Mouse (Mus musculus): ENCODE measurements around the gene Olfr419. TPM values are rescaled to one million over a fixed set of nuclear protein-coding genes. Genes with fewer than 3 reads are reported as not detected.

Gene Olfr419
- polyA plus RNA-seq (2012; rRNA removed): not detected in 2 replicates

DNA sequence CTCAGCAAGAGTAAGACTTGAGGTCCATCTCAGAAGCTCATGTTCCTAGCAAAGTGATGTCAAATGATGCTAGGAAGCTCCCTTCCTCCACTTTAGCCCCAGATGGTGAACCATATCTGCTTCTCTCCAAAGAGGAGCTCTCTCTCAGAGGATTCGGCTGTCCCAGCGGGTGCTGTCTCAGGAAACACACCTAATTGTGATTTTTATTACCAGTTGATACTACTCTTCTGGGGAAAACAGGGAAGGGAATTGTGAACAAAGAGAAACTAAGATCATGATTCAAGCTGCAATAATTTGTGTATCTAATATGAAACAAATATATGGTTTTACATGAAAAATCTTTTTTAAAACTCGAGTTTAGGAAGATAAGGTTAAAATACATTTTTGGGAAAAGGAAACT lies at the start of gene Olfr419:
Gene Olfr419, minus strand, starts transcription at position 101 of the 400 bp plus-strand sequence.
- Histone ChIP-seq H3K4me1 (ENCODE audit: control insufficient read depth, insufficient read depth, low read length) (no peaks in the 10 kb centered on the region), H3K4me3 (replicated peaks; ENCODE audit: extremely low read depth, low read depth, low read length) (no peak within 1 kb of the TSS)
- TF ChIP-seq POLR2A (IDR thresholded peaks at IDR 0.05; ENCODE audit: borderline replicate concordance, extremely low read depth, low read depth, low read length) (no peak), CTCF (IDR thresholded peaks at IDR 0.05; ENCODE audit: insufficient read depth, low read length) (no peak)
- 72% methylated on average over 3 of the region's 3 CpGs for WGBS
- no peak for DNase-seq

- no peak overlapping the region for H3K4me3 ChIP-seq (replicated peaks; ENCODE audit: extremely low read depth, low read depth, low read length)
- no peak for DNase-seq
- WGBS: 57% methylated on average over 3 of the region's 3 CpGs
- no peak for TF ChIP-seq POLR2A (IDR thresholded peaks at IDR 0.05; ENCODE audit: borderline replicate concordance, extremely low read depth, low read depth, low read length)
- TF ChIP-seq CTCF (IDR thresholded peaks at IDR 0.05; ENCODE audit: insufficient read depth, low read length): no peak
- no peaks in the 10 kb centered on the region for H3K4me1 ChIP-seq (ENCODE audit: control insufficient read depth, insufficient read depth, low read length)
Observed at GRCm38 (mm10) chr1:174270643-174271042, 18.8 kb upstream of the Olfr419 start.

GRCm38 (mm10) chr1:174269162-174269561 lies 17.3 kb upstream of the Olfr419 start:
- WGBS: 50% methylated on average over 4 of the region's 4 CpGs
- TF ChIP-seq POLR2A (IDR thresholded peaks at IDR 0.05; ENCODE audit: borderline replicate concordance, extremely low read depth, low read depth, low read length) (no peak), CTCF (IDR thresholded peaks at IDR 0.05; ENCODE audit: insufficient read depth, low read length) (no peak)
- DNase-seq: no peak
- Histone ChIP-seq H3K4me3 (replicated peaks; ENCODE audit: extremely low read depth, low read depth, low read length) (no peak overlapping the region), H3K4me1 (ENCODE audit: control insufficient read depth, insufficient read depth, low read length) (no peaks in the 10 kb centered on the region)

- no peak for TF ChIP-seq CTCF (IDR thresholded peaks at IDR 0.05; ENCODE audit: insufficient read depth, low read length)
- no peak for TF ChIP-seq POLR2A (IDR thresholded peaks at IDR 0.05; ENCODE audit: borderline replicate concordance, extremely low read depth, low read depth, low read length)
- H3K4me1 ChIP-seq (ENCODE audit: control insufficient read depth, insufficient read depth, low read length): no peaks in the 10 kb centered on the region
- DNase-seq: no peak
- no peak overlapping the region for H3K4me3 ChIP-seq (replicated peaks; ENCODE audit: extremely low read depth, low read depth, low read length)
- WGBS: 79% methylated on average over 4 of the region's 4 CpGs
Observed at GRCm38 (mm10) chr1:174267816-174268215, 16.0 kb upstream of the Olfr419 start.

DNA sequence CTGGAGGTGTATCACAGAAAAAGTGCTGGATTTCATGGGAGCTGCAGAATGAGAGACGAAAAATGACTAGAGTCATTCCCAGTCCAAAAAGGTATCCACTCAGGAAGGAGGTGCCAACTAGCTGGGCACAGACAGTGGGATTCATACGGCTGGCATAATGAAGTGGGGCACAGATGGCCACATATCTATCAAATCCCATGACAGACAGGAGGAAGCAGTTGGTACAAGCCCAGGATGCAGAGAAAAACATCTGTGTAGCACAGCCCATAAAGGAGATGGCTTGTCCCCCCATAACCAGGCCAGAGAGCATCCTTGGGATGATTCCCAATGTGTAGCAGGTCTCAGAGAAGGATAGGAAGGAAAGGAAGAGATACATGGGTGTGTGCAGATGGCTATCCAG lies 1.5 kb downstream of the Olfr419 start:
- no peak for DNase-seq
- Histone ChIP-seq H3K4me3 (replicated peaks; ENCODE audit: extremely low read depth, low read depth, low read length) (no peak overlapping the region), H3K4me1 (ENCODE audit: control insufficient read depth, insufficient read depth, low read length) (no peaks in the 10 kb centered on the region)
- 67% methylated on average over 2 of the region's 2 CpGs for WGBS
- TF ChIP-seq CTCF (IDR thresholded peaks at IDR 0.05; ENCODE audit: insufficient read depth, low read length) (no peak), POLR2A (IDR thresholded peaks at IDR 0.05; ENCODE audit: borderline replicate concordance, extremely low read depth, low read depth, low read length) (no peak)

DNA sequence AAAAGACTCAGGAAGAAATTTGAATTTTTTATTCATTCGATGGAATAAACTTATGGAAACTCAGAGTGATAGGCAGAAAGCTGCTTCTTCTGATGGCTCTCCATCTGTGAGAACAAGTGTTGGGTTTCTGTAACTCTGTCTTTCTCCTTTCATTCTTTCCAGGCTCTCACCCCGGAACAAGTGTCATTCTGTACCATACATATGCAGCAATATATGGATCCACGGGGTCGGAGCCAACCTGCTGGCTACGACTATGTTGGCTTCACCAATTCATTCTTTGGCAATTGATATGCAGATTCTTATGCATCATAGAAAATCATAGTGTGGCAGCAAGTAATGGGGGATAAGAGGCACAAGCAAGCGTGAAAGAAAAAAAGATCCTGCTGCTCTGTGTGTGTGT lies 4.7 kb downstream of the Olfr419 start:
- H3K4me1 ChIP-seq (ENCODE audit: control insufficient read depth, insufficient read depth, low read length): no peaks in the 10 kb centered on the region
- WGBS: 85% methylated on average over 6 of the region's 6 CpGs
- TF ChIP-seq CTCF (IDR thresholded peaks at IDR 0.05; ENCODE audit: insufficient read depth, low read length) (no peak), POLR2A (IDR thresholded peaks at IDR 0.05; ENCODE audit: borderline replicate concordance, extremely low read depth, low read depth, low read length) (no peak)
- no peak overlapping the region for H3K4me3 ChIP-seq (replicated peaks; ENCODE audit: extremely low read depth, low read depth, low read length)
- DNase-seq: no peak

- no peaks in the 10 kb centered on the region for H3K4me1 ChIP-seq (ENCODE audit: control insufficient read depth, insufficient read depth, low read length)
- WGBS: 71% methylated on average over 1 of the region's 1 CpGs
- no peak overlapping the region for H3K4me3 ChIP-seq (replicated peaks; ENCODE audit: extremely low read depth, low read depth, low read length)
- TF ChIP-seq POLR2A (IDR thresholded peaks at IDR 0.05; ENCODE audit: borderline replicate concordance, extremely low read depth, low read depth, low read length) (no peak), CTCF (IDR thresholded peaks at IDR 0.05; ENCODE audit: insufficient read depth, low read length) (no peak)
- no peak for DNase-seq
Observed at GRCm38 (mm10) chr1:174246080-174246479, 5.8 kb downstream of the Olfr419 start.

DNA sequence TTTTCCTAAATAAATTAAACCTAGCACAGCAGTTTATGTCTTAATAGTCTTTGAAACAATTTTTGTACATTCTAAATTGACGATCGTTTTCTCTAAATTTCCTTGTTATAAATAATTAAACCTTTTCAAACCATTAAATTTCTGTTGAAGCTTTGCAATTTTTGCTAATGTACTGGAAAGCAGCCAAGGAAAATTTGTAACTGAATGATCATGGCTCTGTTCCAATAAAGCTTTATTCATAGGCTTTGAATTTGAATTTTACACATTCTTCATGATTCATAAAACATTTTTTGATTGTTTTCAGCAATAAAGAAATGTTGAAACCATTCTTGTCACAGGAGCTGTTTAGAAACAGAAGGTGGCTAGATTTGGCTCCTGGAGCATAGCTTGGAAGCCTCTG lies 7.2 kb downstream of the Olfr419 start:
- DNase-seq: no peak
- Histone ChIP-seq H3K4me1 (ENCODE audit: control insufficient read depth, insufficient read depth, low read length) (no peaks in the 10 kb centered on the region), H3K4me3 (replicated peaks; ENCODE audit: extremely low read depth, low read depth, low read length) (no peak overlapping the region)
- no peak for TF ChIP-seq POLR2A (IDR thresholded peaks at IDR 0.05; ENCODE audit: borderline replicate concordance, extremely low read depth, low read depth, low read length)
- TF ChIP-seq CTCF (IDR thresholded peaks at IDR 0.05; ENCODE audit: insufficient read depth, low read length): no peak
- WGBS: 73% methylated on average over 2 of the region's 2 CpGs

DNA sequence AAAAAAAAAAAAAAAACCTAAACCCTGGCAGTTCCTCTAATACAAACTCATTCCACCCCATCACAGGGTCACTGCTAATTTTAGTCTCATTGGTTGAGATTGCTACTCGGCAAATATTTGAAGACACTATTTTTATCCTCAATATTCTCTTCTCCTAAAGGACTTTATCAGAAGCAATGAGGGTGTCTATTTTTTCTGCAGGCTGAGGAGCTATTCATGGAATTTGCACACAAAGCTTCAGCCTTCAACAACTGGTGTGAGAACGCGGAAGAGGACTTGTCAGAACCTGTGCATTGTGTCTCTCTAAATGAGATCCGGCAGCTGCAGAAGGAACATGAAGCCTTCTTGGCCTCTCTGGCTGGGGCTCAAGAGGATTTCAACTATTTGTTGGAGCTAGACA lies 11.9 kb downstream of the Olfr419 start:
- DNase-seq: no peak
- TF ChIP-seq CTCF (IDR thresholded peaks at IDR 0.05; ENCODE audit: insufficient read depth, low read length): no peak
- no peak for TF ChIP-seq POLR2A (IDR thresholded peaks at IDR 0.05; ENCODE audit: borderline replicate concordance, extremely low read depth, low read depth, low read length)

GRCm38 (mm10) chr1:174216528-174217204 lies 35.2 kb downstream of the Olfr419 start:
- Histone ChIP-seq H3K4me3 (replicated peaks; ENCODE audit: extremely low read depth, low read depth, low read length) (no peak overlapping the region), H3K4me1 (ENCODE audit: control insufficient read depth, insufficient read depth, low read length) (no peaks in the 10 kb centered on the region)
- WGBS: 83% methylated on average over 8 of the region's 8 CpGs
- no peak for TF ChIP-seq CTCF (IDR thresholded peaks at IDR 0.05; ENCODE audit: insufficient read depth, low read length)
- no peak for TF ChIP-seq POLR2A (IDR thresholded peaks at IDR 0.05; ENCODE audit: borderline replicate concordance, extremely low read depth, low read depth, low read length)
- no peak for DNase-seq

More for the DNA sequence above, 11.9 kb downstream of the Olfr419 start:
- Histone ChIP-seq H3K4me3 (replicated peaks; ENCODE audit: extremely low read depth, low read depth, low read length) (no peak overlapping the region), H3K4me1 (ENCODE audit: control insufficient read depth, insufficient read depth, low read length) (no peaks in the 10 kb centered on the region)
- 79% methylated on average over 4 of the region's 4 CpGs for WGBS

Data from lung, adult 2 months (tissue).